Mouse (Mus musculus): ENCODE measurements at regions not wholly inside any gene's neighbourhood (a gene's known extent, or its start where the extent isn't known, plus 50 kb on each side); places are given as distances from the start of the nearest gene placed in this dataset.

DNA sequence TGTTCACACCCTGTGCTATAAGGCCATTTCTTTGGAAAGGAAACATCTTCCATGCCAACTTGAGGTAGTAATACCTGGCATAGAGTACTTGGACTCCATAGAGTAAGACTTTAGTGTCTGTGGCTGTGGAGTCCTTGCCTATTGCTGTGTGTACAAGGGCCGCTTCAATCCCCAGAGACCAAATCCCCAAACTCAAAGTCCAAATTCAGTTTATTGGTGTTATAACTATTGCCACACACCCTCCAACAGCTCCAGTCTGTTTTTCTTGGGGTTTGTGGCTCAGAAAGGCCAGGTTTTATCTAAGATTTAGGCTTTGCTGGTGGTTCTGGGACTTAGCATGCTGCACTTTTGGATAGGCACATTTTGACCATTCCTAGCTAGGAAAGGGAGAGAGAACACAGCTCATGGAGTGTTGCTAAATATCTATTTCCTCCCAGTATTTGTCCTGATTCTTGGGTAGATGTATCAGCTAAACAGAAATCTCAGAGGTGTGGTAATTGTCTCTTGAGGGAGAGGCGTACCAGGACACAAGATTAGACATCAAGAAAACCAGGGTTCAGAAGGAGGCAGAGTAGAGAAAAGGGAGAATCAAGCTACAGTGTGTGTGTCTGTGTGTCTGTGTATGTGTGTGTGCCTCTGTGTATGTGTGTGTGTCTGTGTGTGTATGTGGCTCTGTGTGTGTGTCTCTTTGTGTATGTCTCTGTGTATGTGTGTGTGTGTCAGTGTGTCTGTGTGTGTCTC lies 65.3 kb upstream of the Parp11 start:
- no peak for DNase-seq (ENCODE audit: low read depth)

DNA sequence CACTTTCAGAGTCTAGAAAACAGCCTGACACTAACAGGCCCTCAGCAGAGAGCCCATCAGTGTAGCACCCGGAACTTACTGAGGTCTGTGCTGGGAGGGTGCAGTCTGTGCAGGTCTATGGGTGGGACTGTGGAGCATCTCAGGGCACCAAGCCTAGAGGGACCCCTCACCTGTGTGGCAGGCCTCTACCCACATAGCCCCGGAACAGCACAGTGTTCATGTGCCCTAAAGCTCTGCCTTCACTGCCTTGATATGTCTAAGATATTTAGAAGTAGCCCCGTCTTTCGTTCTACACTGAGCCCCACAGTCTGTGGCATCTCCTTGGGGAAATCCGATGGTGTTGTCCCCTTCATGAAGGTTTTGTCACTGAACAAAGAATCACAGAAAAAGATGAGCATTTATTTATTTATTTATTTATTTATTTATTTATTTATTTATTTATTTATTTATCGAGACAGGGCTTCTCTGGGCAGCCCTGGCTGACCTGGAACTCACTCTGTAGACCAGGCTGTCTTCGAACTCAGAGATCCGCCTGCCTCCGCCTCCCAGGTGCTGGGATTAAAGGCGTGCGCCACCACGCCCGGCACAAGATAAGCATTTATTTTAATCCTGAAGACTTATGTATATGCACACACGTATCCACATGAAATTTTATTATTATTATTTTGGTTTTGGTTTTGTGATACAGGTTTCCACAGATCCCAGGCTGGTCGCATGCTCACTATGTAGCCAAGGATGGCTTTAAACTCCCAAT lies 55.2 kb upstream of the Parp11 start:
- no peak for DNase-seq (ENCODE audit: low read depth)

GRCm38 (mm10) chr6:127392012-127392798 lies 54.4 kb upstream of the Parp11 start:
- DNase-seq (ENCODE audit: low read depth) = no peak

GRCm38 (mm10) chr6:127392799-127393172 lies 53.9 kb upstream of the Parp11 start:
- DNase-seq (ENCODE audit: low read depth) = no peak

DNA sequence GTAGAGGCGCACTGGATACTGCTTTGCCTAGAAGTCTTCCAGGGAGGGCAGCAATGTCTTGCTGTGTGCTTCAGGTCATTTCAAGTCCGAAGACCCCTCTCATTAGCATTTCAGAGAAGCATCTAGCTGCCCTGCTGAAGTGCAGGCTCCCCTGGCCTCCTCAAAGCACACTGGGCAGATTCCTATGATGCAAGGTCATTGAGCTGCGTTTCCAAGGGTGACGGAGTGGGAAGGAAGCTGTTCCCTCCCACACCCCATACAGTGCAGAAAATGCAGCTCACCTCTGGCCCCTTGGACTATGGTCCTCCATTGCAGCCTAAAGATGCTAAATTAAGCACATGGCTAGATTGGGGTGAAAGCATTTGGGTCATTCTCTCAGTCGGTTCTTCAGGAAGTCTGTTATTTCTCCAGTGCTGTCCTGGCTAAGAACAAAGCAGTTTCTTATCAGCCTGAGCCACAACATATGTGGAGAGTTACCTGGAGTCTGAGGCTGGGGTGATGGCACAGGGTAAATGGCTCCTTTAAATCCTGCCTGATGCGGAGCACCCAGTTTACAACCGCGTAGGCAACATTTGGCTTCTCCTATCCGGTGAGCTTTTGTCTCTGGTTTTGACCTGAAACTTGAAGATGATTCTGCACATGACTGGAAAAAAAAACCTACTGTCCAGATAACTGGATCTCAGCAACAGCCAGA lies 52.6 kb upstream of the Parp11 start:
- DNase-seq (ENCODE audit: low read depth) = no peak

All from fibroblast of lung, adult 2 months (primary cell).